Mouse (Mus musculus) layer of hippocampus, adult 8-10 months (tissue): ENCODE measurements around the gene Evl. TPM values are rescaled to one million over a fixed set of nuclear protein-coding genes. Genes with fewer than 3 reads are reported as not detected.
"Not testable (repeated sequence)": the region's sequence is repeated elsewhere in the genome, so short reads cannot be mapped to it uniquely, and the experiment has no call there.

Experiments
- DNase-seq, 2 experiments: peaks; one replicate each; pipeline ENCODE4 v3.0.0; 2022; ENCODE audit warnings: low spot score in 2 of 2
- total RNA-seq, 4 experiments: library from RNA; stranded (reverse); gene quantifications; 2 replicates each; pipeline ENCODE4 v1.2.4; 2022

Evl gene
- total RNA-seq, 4 experiments from 2014 or later = 163 to 183 (median 171) TPM

DNA sequence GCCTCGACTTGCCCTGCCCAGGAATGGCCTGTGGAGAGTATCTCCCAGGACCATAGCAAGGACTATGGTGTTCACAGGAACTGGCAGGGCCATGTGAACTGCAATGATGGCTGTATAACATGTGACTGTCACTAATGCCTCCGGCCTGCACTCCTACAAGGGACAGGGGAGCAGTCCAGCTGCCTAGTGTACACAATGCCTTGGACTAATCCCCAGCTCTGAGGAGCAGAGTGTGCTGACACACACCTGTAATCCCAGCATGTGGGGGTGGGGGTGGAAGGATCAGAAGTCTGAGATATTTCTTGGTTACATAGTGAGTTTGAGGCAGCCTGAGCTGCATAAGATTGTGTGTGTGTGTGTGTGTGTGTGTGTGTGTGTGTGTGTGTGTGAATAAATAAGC is 139.1 kb downstream of the Evl start:
- DNase-seq = no peak

DNA sequence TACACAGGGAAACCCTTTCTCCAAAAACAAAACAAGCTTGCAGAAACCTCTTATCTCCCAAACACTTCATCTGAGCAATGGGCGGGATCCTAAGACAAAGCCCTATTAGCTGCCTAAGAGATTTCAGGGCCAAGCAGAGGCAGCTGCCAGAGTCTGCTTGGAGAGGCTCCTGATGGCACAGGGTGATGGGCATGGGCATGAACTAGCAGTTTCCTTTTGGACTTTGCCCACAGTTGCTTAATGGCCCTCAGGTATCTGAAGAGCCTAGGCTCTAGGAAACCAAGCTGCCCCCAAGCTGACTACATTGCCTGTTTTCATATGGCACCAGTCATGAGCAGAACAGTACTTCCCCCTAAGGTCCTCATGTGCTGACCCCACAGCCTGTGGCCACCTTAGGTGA is 139.7 kb downstream of the Evl start:
- no peak for DNase-seq

DNA sequence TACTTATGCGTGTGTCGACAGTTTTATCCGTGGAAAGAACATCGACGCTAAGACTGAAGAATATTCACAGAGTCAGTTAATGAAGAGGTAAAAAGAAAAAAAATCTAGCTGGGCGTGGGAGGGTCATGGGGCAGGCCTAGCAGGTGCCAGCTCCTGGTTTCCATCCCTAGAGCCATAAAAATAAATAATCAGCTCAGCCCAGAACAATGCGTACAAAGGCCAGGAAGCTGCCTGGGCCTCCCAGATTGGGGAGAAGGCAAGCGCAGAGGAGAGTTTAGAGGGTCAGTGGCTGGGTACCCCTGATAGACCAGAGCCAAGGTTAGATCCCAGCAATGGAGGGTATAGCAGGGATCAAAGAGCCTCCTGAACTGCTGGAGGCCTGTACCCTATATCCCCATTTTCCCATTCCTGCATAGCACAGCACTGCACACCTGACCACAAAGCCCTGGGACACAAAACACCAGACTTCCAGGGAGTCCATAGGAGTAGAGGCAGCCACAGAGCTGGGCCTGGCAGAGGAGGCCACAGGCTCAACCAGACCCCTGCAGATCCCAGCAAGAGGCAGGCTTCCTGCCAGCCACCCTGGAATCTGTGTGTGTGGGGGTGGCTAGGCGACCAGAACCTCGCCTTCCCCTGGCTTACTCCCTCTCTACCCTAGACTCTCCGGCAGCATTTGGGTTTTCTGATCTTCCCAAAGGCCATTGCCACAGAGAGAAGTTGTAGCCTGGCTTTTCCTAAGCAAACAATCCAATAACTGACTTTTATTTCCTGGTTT is 144.4 kb downstream of the Evl start:
- no peak for DNase-seq

DNA sequence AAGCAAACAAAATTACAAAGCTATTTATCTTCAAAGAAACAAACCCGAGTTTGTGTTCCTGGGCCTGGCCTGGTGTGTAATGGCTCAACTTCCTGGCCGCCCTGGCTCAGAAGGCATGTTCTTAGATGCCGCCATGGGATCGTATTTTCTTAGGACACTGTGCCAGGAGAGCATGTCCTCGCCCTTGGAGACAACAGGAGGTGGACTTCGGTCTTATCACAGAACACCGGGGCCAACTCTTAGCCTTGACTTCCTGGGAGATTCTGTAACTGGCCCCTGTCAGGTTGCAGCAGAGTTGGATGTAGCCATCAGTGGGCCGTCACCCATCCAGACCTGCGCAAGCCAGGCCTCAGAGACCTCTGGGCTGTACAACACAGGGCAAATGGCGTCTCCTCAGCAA is 145.1 kb downstream of the Evl start:
- no peak for DNase-seq

DNA sequence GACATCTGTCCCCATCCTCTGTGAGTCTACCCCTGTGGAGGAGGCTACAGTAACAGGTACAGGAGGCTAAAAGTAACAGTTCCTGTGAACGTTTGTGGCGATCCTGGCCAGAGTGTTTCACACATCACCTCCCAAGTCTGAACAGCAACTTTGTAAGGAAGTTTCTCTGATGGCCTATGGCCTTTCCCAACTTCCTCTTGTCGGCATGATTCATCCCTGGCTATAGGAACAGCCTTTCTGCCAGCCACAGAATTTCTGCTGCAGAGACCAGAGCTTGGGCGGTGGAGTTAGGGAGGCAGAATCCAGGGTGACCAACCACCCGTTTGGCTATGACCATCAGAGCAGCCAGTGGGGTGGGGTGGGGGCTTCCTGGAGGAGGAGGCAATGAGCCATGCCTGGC is 145.5 kb downstream of the Evl start:
- DNase-seq = no peak

DNA sequence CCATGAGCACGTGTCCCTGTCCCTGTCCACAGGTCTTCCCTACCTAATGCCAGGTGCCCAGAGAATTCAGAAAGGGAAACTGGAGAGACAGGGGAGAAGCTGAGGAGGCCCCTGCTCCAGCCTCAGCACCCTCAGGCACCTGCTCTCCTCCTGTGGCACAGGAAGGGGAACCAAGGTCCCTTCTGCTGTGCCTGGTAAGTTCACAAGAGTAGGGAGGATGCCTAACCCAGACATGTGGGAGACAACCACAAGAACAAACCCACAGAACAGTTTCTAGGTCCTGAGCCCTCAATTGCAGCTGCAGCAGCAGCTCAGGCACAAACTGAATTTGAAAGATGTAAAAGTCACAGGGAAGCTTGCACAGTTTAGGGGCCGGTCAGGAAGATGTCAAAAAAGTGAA is 146.7 kb downstream of the Evl start:
- no peak for DNase-seq

DNA sequence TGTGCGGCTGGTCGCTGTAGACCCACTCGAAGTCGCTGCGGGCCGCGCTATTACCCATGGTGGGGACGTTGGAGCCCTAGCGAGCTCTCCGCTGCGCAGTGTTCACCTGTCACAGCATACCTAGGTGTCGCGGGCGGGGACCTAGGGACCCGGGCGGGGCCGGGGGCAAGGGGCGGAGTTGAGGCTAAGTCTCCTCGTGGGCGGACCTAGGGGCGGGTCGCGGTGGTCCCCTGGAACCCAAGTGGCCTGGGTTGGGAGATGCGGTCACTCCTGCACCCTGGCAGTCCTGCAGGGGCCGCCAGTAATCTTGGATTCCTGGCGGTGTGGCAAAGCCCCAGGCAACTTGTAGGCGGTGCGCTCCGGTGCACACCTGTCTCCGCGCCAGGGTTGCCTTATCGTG is 147.7 kb downstream of the Evl start, which contains the start of gene Degs2:
Degs2 (minus strand) TSS at position 131 of the 400 bp plus-strand sequence.
- no peak for DNase-seq

DNA sequence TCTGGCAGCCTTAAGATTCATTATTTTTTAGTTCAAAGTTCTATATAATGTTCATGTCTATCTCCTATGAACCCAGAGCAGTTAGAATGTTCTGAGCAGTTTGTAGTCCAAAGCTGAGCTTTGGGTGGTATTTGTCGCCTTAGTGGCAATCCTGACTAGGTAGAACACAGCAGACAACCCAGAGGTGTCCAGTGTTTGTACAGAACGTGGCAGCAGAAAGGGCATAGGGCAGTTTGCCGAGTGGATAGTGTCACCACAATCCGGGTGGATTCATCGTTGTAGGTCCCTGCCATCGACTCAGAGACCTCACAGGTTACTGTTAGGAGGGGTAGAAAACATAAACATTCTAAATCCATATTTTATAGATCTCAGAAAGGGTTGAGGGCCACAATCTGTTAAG is 151.0 kb downstream of the Evl start:
- DNase-seq = no peak

DNA sequence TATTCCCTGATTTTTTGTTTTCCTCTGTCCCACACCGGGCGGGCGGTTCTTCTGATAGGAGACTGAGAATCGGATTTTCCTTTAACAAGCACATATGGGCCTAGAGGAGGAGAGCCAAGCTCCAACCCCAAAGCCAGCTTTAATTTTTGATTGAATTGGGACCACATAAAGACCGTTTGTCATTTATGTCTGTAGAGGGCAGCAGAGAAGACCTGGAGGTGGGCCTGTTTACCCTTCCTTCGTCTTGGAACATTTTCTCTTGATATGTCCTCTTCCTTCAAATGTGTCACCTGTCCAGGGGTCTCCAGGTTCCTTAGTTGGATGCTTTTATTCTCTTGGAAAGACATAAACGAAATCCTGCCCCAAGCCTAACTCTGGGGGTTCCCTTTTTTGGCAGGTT is 151.6 kb downstream of the Evl start:
- no peak for DNase-seq

DNA sequence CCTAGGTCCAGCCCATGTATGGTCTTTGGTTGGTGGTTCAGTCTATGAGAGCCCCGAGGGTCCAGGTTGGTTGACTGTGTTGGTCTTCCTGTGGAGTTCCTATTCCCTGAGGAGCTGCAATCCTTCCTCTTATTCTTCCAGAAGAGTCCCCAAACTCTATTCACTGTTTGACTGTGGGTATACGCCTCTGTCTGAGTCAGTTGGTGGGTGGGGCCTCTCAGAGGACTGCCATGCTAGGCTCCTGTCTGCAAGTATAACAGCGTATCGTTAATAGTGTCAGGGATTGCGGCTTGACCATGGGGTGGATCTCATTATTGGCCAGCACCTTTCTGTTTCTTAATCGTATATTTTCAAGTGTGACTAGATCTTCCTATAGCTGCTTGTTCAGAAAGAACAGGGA is 154.9 kb downstream of the Evl start:
- no peak for DNase-seq

DNA sequence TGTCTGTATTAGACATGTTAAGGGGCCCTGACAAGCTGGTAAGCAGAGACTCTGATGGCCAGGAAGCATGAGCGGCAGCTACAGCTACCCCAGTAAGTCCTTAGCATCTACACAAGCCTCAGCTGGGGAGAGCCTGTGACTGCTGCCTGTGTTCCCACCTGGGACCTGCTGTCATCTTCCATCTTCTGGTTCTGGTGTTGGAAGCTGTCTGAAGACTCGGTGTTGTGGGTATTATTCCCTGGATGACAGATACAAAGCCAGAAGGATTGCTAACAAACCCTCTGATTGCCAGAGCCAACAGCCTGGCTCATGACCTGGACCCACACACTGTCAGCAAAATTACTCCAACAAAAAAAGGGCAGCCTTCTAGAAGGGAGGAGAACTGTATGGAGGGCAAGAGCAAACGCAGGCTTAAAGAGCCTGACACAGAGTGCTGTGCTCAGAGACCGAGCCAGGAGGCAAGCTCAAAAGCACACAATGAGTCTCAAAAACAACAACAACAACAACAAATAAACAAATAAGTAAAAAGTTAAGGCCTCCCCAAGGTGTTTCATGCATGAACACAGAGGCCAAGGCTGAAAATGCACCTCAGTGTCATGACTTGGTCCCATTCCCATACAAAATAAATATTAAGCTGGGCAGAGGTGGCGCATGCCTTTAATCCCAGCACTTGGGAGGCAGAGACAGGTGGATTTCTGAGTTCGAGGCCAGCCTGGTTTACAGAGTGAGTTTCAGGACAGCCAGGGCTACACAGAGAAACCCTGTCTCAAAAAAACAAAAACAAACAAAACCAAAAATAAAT is 155.6 kb downstream of the Evl start:
- DNase-seq = no peak

DNA sequence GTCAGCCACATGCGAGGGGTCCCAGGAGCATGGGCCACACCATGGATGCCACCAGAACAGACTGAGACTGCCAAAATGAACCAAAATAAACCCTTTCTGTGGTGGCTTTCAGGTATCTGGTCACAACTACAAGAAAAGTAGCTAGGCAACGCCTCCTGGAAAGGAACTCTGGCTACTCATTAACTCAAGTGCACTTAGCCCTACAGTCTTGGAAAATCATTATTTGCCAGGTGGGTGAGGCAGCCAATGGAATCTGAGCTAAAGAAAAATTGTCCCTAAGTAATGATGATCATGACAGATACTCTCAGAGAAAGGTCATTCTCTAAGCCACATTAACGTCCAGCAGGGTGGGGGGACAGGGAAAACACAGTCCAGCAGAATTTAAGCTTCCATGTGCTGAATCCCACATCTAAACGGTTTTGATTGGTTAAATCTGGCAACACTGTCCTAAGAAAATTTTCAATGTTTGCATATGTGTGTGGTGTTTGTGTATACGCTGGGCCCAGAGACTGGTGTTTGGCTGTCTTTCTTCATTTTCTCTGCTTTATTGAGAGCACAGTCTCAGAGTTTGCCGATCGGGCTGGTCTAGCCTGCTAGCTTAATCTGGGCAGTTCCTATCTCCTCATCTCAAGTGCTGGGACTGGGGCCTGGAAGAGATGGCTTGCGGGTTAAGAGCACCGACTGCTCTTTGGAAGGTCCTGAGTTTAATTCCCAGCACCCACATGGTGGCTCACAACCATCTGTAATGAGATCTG is 156.5 kb downstream of the Evl start:
- DNase-seq = no peak

DNA sequence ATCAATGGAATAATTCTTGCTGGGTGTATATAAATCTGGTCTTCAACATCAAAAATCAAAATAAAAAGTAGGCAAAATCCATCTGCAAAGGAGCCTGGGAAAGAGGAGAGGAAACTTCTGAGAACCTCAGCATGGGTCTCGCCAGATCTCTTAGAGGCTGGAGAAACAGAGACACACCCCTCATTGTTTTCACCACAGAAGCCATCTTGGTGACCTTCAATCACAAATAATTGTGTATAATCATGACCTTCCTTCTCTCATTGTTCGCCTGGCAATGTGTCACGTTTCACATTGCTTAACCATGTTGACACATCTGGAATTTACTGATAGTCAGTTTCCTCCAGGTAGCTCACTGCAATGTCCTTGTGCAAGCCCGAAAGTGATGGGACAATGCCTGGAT is 158.0 kb downstream of the Evl start:
- DNase-seq = no peak

DNA sequence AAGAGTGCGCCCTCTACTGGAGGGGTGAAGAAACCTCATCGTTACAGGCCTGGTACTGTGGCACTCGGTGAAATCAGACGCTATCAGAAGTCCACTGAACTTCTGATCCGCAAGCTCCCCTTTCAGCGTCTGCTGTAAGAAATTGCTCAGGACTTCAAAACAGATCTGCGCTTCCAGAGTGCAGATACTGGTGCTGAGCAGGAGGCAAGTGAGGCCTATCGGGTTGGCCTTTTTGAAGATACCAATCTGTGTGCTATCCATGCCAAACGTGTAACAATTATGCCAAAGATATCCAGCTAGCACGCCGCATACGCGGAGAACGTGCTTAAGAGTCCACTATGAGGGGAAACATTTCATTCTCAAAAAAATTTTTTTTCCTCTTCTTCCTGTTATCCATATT is 159.5 kb downstream of the Evl start:
- not testable (repeated sequence) for DNase-seq

DNA sequence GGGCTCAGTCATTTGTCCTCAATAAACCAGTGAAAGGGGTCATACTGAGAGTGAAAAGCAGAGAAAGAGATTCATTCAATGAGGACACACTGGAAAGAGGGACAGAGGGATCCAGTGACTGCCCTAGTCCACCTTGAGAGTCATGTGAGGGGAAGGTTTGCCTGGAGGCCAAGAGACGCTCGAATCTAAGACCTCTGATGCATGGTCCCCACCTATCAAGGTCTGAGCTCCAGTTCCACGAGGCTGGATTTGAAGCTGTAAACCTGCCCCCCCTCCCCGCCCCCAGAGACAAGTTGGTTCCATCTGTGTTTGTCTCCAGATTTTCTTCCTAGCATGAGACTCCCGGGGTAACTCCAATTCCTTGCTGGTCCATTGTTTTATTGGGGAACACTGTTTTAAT is 161.3 kb downstream of the Evl start:
- DNase-seq = no peak

DNA sequence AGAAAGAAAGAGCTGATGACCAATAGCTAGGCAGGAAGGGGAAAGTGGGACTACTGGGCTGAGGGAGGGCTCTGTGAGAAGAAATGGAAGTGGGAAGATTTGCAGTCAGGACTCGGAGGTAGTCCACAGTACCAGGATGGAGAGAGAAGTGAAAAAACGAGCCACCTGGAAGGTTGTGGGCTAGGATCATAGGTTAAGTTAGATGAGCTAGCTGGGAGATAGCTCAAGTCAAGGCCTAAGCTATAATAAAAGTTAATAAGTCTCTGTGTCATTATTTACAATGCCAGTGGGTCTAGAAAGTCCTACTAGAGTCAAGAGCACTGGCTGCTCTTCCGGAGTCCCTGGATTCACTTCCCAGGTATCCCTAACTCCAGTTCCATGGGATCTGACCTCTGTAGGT is 164.0 kb downstream of the Evl start:
- DNase-seq = no peak

DNA sequence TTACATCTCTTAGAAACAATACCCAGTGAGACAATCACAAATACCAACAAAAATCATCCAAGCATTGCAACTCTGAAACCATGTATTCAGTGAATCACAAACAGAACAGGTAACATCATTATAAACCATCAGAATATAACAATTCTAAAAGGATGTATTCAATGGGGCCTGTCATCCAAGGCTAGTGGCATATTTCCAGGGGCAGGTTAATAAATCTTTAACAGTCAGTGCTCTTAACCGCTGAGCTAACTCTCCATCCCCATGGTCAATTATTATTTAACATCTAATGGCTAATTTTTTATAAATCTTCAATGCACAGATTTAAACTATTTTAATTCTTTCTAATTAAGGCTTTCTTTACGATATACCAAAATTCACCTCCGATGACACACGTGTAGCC is 167.9 kb downstream of the Evl start:
- no peak for DNase-seq

DNA sequence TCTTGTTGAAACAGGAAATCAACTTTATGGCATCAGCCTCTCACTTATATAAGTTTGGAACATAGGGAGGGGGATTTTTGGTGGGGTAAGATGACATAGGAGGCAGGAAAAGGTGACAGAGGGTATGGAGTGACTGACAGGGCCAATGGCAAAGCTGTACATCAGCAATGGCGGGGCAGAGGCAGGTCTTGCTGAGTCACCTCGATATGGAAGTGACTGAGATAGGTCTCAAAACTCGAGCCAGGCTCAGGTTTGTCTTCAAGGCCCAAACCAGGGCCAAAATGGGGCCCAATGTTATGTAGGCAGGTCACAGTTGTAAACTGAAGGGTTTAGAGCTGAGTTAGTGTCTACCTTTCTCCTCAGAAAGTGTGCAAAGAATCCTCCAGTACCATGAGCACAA is 169.3 kb downstream of the Evl start:
- DNase-seq = no peak

DNA sequence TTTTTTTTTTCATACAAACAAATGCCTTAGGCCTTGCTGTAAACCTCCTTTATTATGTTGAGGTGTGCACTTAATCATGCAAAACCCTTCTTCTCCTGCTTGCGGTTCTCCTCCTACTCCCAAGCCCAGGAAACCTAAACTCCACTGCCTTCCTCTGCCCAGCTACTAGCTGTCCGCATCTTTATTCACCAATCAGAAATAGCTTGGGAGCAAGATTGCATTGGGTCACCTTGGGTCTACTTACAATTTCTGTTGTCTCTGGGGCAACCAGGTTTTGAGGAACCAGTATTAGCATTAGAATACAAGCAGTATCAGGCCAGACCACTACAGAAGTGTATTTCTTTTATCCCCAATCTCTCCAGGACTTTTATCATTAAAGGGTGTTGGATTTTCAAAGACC is 179.9 kb downstream of the Evl start:
- DNase-seq = no peak

DNA sequence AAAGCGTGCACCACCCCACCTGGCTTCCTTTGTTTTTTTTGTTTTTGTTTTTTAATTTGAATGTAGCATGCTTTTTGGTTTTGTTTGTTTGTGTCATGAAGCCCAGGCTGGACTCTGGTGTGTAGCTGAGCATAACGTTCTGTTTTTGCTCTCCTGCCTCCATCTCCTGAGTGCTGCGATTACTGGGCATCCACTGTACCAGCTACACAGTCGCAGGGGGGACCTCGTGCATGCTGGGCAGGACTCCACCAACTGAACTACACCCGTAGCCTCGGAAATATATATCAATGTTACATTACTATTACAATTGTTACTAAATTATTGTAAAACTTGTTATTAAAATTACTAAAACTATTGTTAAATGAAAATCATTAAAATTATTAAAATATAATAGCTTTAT is 183.3 kb downstream of the Evl start:
- no peak for DNase-seq
